Mouse (Mus musculus) bone marrow, adult 2 months (tissue): ENCODE measurements at regions not wholly inside any gene's neighbourhood (a gene's known extent, or its start where the extent isn't known, plus 50 kb on each side); places are given as distances from the start of the nearest gene placed in this dataset.

Experiments used
- CTCF ChIP-seq: fragments of 200-500 bp; IDR thresholded peaks from 2 replicates; pipeline ENCODE4 v1.5.1; 2011; ENCODE audit warnings: low read length, control low read depth; ENCODE audit not compliant: control insufficient read depth, insufficient read depth
- POLR2A ChIP-seq: fragments of 200-500 bp; IDR thresholded peaks from 2 replicates; pipeline ENCODE4 v1.6.1; 2011; ENCODE audit warnings: low read depth, mild to moderate bottlenecking, control low read depth, low read length, borderline replicate concordance; ENCODE audit not compliant: control insufficient read depth

GRCm38 (mm10) chr6:39274774-39275502 is 68.3 kb upstream of the Kdm7a start:
- TF ChIP-seq CTCF = no peak
- TF ChIP-seq POLR2A = no peak
